Mouse (Mus musculus) B cell, adult (primary cell): ENCODE data around the gene Wdr59. TPM values are rescaled to one million over a fixed set of nuclear protein-coding genes. Genes with fewer than 3 reads are reported as not detected.

Experiments used
- total RNA-seq: library from RNA; stranded (reverse); gene quantifications from 4 replicates; pipeline ENCODE4 v1.2.4, GENCODE M21; 2023; ENCODE audit not compliant: inconsistent age

The Wdr59 gene
- total RNA-seq, result 14.5 to 17.5 TPM (median 16.6 TPM) in 4 replicates

GRCm38 (mm10) chr8:111521713-111522429, at the start of gene Wdr59:
Wdr59 (minus strand) TSS chr8:111522092.

DNA sequence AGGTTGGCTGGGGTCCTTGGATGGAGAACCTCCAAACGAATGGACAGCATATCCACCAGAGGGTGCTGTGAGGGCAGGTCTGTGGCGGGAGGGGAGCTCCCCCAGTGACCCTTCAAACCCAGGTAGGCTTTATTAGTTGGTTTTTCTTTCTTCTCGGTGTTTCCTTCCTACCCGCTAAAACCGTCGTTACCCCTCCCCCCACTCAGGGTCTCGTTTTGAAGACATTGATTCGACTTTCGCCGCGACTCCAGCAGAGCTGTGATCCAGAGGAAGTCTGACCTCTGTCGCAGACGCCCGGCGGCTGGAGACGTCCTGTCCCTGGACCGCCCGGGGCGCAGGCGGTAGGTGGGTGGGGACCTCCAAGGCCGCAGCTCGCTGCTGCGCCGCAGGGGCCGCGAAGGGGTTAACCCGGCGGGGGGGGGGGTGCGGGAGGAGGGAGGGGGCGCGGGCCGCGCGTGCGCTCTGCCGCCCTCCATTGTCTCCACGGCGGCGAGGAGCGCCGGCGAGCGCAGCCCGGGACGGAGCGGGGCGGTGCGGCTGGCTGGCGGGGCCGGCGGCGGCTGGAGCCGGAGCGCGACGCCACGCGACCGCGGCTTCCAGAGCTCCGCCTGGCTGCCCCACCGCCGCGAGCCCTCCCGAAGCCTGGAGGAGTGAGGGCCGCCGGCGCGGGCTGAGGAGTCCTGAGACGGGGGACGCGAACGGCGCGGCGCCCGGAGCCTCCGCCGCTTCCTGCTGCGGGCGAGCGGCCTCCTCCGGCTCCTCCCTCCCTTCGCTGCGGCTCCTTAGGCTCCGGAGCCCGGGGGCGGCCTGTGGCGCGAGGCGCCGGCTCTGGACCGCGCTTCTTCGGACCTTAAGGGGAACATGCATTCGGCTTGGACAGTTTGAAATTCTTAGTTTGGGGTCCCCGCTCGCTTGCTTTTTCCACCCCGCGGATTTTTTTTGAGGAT, 14.4 kb upstream of the Wdr59 start, which contains the start of gene Znrf1:
Znrf1 (plus strand) TSS at position 67 of the 947 bp plus-strand sequence.

Other genes starting within 250 kb of the Wdr59 start
- gene Rfwd3, start 221.9 kb downstream of the Wdr59 start, total RNA-seq, result 31.9 to 34.1 TPM (median 33.1 TPM) in 4 replicates
- gene Mlkl, start 183.9 kb downstream of the Wdr59 start, total RNA-seq, result 0.38 to 2.3 TPM (median 1.7 TPM) in 4 replicates
- gene Fa2h, start 128.3 kb downstream of the Wdr59 start, total RNA-seq, result not detected in 4 replicates
- gene Znrf1, start 14.0 kb upstream of the Wdr59 start, total RNA-seq, result 28.7 to 29.4 TPM (median 29.1 TPM) in 4 replicates
- gene Ldhd, start 108.3 kb upstream of the Wdr59 start, total RNA-seq, result 0.33 to 0.42 TPM (median 0.35 TPM) in 3 of 4 replicates, not detected in the other
- gene Zfp1, start 121.3 kb upstream of the Wdr59 start, total RNA-seq, result 31.9 to 35.3 TPM (median 32.6 TPM) in 4 replicates
- 0.63 to 4.3 TPM (median 3.8 TPM) in 3 of 4 replicates, not detected in the other for gene Ctrb1, start 168.9 kb upstream of the Wdr59 start, total RNA-seq
- gene Bcar1, start 221.7 kb upstream of the Wdr59 start, total RNA-seq, result 0.22 to 0.39 TPM (median 0.28 TPM) in 4 replicates